Mouse (Mus musculus) lung, adult 18-20 months (tissue): ENCODE data around the gene Nme7.

ENCODE experiments used
- DNase-seq, 2 experiments: peaks; one replicate each; pipeline ENCODE4 v3.0.0; 2022; ENCODE audit warnings: mixed read lengths in 2 of 2

Nme7 gene

GRCm38 (mm10) chr1:164467406-164467805 lies 163.5 kb downstream of the Nme7 start:
- DNase-seq: no peak

- no peak for DNase-seq
Observed at GRCm38 (mm10) chr1:164468329-164468728, 164.4 kb downstream of the Nme7 start.

GRCm38 (mm10) chr1:164470985-164471384 lies 167.1 kb downstream of the Nme7 start:
- no peak for DNase-seq

- DNase-seq: no peak
Observed at GRCm38 (mm10) chr1:164471632-164472031, 167.7 kb downstream of the Nme7 start.

- DNase-seq: no peak
Observed at GRCm38 (mm10) chr1:164473398-164473797, 169.5 kb downstream of the Nme7 start.

- no peak for DNase-seq
Observed at GRCm38 (mm10) chr1:164474310-164474709, 170.4 kb downstream of the Nme7 start.

- DNase-seq: no peak
Observed at GRCm38 (mm10) chr1:164474778-164475511, 171.0 kb downstream of the Nme7 start.

- no peak for DNase-seq
Observed at GRCm38 (mm10) chr1:164475895-164476294, 172.0 kb downstream of the Nme7 start.

- no peak for DNase-seq
Observed at GRCm38 (mm10) chr1:164480755-164481644, 177.1 kb downstream of the Nme7 start.

GRCm38 (mm10) chr1:164481645-164482354 lies 177.9 kb downstream of the Nme7 start:
- no peak for DNase-seq

GRCm38 (mm10) chr1:164482833-164483232 lies 178.9 kb downstream of the Nme7 start:
- DNase-seq: no peak

- DNase-seq: no peak
Observed at GRCm38 (mm10) chr1:164483728-164484127, 179.8 kb downstream of the Nme7 start.
